Mouse (Mus musculus) layer of hippocampus, postnatal 36 days (tissue): Measurements from ENCODE around the gene Alk. TPM values are rescaled to one million over a fixed set of nuclear protein-coding genes. Genes with fewer than 3 reads are reported as not detected.

Source experiments
- DNase-seq, 2 experiments: peaks; one replicate each; pipeline ENCODE4 v3.0.0; 2022
- total RNA-seq, 2 experiments: library from RNA; stranded (reverse); gene quantifications; 2 replicates each; pipeline ENCODE4 v1.2.3; 2021

The Alk gene
- total RNA-seq: 1 to 10 TPM; 6.8 to 7.1 TPM

- DNase-seq: peak; percentile 84 to 85
Observed at GRCm38 (mm10) chr17:72604610-72604980, at the start of gene Alk. Alk (minus strand) TSS chr17:72604627.

- no peak for DNase-seq
Observed at GRCm38 (mm10) chr17:72652801-72653200, 48.4 kb upstream of the Alk start.

DNA sequence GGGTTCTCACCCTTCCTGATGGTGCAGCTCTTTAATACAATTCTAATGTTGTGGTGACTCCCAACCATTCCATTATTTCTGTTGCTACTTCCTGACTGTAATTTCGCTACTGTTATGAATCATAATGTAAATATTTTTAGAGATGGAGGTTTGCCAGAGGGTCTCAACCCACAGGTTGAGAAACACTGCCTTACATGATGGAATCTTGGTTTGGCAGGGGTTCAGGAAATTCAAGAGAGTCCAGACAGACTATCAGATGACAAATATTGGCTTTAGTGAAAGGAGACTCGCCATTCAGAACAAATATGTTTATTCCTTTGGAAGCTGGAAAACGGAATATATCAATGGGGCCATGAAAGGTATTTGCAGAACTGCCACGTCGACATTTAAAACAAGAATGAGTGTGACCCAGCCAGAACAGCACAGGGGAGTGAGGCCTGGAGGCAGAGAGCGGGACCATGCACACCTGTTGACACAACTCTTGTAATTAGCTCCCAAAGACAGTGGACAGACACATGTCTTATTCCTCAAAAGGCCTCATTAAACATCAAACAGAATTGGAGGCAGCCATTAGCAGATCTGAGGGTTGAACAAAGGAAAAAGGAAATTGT, 44.3 kb upstream of the Alk start:
- no peak for DNase-seq

GRCm38 (mm10) chr17:72646167-72646566, 41.7 kb upstream of the Alk start:
- DNase-seq: no peak

- no peak for DNase-seq
Observed at GRCm38 (mm10) chr17:72640095-72640494, 35.7 kb upstream of the Alk start.

DNA sequence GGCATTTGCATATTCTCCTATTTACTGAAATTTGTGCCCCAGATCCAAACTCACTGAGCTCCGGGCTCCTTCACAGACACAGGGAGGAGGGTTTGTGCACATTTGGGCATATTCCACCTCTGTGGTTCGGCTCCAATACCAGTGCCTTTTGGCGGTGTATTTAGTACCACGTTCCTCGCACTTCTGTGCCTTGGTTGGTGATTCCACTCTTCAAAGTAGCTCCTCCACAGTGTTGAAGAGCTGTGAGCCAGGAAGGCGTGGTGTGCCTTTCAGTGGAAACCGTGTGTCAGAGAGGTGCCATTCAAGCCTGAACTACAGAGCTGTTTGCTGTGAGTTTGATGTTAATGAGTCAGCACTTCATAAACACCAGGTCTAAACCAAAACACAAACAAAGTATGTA, 35.0 kb upstream of the Alk start:
- no peak for DNase-seq

GRCm38 (mm10) chr17:72606251-72606650, 1.8 kb upstream of the Alk start:
- DNase-seq: peak; percentile 78 to 84

DNA sequence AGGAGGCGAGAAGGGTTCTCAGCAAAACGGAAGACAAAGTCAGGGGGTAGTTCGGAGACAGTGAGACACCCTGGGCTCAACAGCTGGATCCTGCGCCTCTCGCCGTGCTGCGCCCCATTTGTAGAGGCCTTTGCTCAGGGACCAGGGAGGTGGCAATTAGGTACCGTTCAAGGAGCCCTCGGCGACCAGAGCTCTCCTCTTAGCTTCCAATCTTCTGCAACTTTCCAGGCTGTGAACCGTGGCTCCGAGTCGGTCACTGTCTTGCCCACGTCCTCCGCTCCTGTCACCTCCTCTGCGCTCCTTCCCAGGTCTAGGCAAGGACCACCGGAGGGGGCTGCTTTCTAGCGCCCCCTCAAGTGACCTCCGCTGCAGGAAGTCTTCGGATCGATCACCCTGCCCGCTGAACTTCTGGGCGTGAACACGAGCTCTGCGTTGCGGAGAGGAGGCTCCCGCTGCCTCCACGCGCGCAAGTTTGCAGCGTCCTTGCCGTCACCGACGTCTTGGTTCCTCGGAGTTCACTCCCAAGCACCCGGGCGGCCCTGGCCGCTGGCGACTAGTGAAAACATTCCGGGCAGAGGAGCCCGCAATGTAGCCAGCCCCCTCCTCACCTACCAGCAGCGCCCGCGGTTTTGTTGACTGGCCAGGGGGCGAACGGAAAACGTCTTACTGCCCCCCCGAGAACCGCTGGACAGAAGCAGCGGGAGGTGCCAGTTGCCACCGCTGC, 379 bp downstream of the Alk start:
- DNase-seq: no peak

GRCm38 (mm10) chr17:72603118-72603885, 1.1 kb downstream of the Alk start:
- peak; percentile 57 for DNase-seq

- no peak for DNase-seq
Observed at GRCm38 (mm10) chr17:72600806-72601205, 3.6 kb downstream of the Alk start.

GRCm38 (mm10) chr17:72587671-72588070, 16.8 kb downstream of the Alk start:
- DNase-seq: no peak

- DNase-seq: peak; percentile 14 to 19
Observed at GRCm38 (mm10) chr17:72580142-72580541, 24.3 kb downstream of the Alk start.

GRCm38 (mm10) chr17:72579321-72579720, 25.1 kb downstream of the Alk start:
- no peak for DNase-seq

GRCm38 (mm10) chr17:72571379-72571778, 33.0 kb downstream of the Alk start:
- no peak for DNase-seq

DNA sequence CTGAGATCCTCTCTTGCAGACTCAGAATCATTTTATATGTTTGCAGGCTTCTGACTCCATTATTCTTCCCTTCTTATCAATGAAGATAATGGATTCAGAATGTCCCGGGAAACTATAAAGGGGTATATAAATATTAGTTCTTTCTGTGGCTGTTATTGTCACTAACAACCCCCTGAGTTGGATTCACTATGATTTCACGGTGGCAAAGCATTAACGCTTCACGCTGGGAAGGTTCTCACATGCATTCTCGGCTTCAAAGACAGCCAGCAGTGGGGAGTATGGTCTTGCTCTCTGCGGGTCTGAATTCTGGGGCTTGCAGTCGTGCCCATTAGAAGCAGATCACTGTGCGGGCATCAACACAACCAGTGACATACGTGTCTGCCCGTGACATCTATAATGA, 34.9 kb downstream of the Alk start:
- DNase-seq: no peak

GRCm38 (mm10) chr17:72563423-72563822, 41.0 kb downstream of the Alk start:
- DNase-seq: no peak

DNA sequence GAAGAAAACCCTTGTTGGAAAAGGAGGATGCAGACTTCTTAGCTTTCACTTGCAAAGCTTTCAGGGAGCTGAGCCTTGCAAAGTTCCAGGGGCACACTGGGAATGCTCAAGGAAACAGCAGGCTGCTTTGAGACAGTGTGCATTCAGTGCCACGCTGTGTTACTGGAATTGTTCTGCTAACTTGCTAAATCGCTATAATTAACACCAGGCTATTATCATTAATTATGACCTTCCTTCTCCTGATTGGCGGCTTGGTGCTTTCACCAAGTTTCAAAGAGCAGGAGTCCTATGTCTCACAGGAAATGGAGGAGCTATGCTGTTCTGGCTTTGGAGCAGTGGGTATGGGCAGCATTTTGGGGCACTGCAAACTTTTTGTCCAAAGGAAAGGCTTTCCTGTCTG, 43.0 kb downstream of the Alk start:
- no peak for DNase-seq

DNA sequence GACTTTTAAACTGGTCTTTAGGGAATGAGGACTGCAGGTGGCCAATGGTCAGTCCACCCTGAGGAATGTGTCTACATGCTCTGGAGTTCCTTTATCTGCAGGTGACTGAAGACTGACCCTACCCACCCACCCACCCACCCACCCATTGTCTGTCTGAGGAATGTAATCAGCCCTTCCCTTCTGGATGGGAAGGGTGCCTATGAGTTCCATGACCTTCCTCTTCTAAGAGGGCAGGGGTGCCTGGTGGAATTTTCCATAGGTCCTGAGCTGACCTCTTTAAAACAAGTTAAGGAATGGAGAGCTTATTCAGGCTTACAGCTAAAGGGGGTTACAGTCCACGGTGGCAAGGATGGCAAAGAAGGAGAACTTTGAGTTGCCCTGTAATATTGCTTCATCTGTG, 43.7 kb downstream of the Alk start:
- no peak for DNase-seq

GRCm38 (mm10) chr17:72557029-72557735, 47.2 kb downstream of the Alk start:
- no peak for DNase-seq

DNA sequence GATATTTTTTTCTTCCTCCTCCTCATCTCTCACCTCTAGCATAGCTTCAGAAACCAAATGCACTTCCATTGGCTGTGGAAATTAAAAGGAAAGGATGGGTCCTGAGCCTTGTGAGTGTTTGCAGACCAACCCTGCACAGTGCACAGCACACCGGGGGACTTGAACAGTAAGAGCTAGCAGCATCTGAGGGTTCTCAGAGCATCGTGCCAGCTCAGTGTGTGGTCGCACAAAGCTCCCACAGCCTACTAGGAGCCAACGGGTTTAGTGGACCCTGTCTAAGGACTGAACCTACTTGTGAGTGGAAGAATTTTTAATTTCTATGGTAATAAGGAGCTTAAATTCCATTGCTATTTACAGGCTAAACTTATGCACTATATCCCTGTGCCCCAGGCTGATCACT, 58.2 kb downstream of the Alk start:
- no peak for DNase-seq

DNA sequence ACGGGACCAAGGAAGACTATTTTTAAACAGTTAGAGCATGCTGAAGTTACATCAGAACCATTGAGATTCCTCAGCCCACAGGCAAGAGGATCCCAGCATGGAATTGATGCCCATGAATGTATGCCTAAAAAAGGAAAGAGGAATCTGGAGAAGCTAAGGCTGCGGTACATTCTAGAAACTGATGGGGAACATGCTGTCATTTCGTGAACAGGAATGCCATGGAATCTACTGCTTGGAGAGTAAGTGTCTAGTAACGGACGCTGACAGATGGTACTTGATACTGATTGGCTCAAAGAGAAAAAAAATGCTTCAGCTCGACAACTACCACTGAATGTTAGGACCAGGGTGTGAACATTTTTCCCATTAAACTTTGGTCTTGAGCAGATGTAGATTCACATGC, 69.1 kb downstream of the Alk start:
- DNase-seq: no peak

GRCm38 (mm10) chr17:72532266-72532665, 72.2 kb downstream of the Alk start:
- DNase-seq: no peak

- no peak for DNase-seq
Observed at GRCm38 (mm10) chr17:72528481-72528880, 75.9 kb downstream of the Alk start.
